Mouse (Mus musculus) C2C12 (cell line): Measurements from ENCODE around the gene Psmc3.

Experiments
- CTCF ChIP-seq: IDR thresholded peaks from one replicate; pipeline ENCODE4 v1.5.1; 2011; ENCODE audit not compliant: control insufficient read depth, insufficient read depth, insufficient read length
- FOSL1 ChIP-seq: IDR thresholded peaks from one replicate; pipeline ENCODE4 v1.8.0; 2011; ENCODE audit warnings: mild to moderate bottlenecking, low read length; ENCODE audit not compliant: poor library complexity, insufficient read depth, severe bottlenecking
- MAX ChIP-seq: IDR thresholded peaks from one replicate; pipeline ENCODE4 v1.6.1; 2011; ENCODE audit warnings: mild to moderate bottlenecking, control low read depth
- MYOD1 ChIP-seq: IDR thresholded peaks from one replicate; pipeline ENCODE4 v1.6.1; 2011; ENCODE audit warnings: low read depth; ENCODE audit not compliant: control insufficient read depth, insufficient read length
- MYOG ChIP-seq: IDR thresholded peaks from one replicate; pipeline ENCODE4 v1.6.1; 2011; ENCODE audit not compliant: control insufficient read depth, insufficient read length; ENCODE audit errors: extremely low read depth
- USF1 ChIP-seq: IDR thresholded peaks from one replicate; pipeline ENCODE4 v1.6.1; 2011; ENCODE audit warnings: low read depth, mild to moderate bottlenecking, control low read depth, moderate library complexity

DNA sequence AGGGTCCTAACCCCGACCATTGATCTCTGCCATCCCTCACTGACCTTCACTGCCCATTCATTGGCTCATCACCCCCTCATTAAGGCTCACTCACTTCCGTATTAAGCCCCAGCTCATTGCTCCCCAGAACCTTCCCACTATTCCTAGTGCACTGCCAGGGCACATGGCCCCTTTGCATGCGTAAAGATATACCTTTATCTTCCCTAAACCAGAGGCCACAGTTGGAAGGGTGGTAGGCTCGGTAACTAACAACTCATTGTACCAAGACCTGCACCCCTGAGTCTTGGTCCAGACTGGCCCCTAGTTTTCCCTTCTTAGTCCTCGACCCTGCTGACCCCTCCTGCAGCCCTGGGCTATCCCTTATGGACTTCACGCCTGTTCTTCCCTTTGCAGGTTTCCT is 60.0 kb downstream of the Psmc3 start:
- no peak for TF ChIP-seq CTCF
- TF ChIP-seq USF1 = no peak
- TF ChIP-seq MYOG = no peak
- no peak for TF ChIP-seq MAX
- no peak for TF ChIP-seq FOSL1
- TF ChIP-seq MYOD1 = no peak
